Mouse (Mus musculus) megakaryocyte, adult 5-6 weeks (primary cell): ENCODE results near the gene Ech1. TPM values are rescaled to one million over a fixed set of nuclear protein-coding genes. Genes with fewer than 3 reads are reported as not detected.

Experiments
- ATAC-seq: 2 replicates; pipeline ENCODE4 v1.8.0; 2016; ENCODE audit warnings: mild to moderate bottlenecking, inconsistent platforms; ENCODE audit not compliant: poor library complexity, severe bottlenecking
- total RNA-seq, 2 experiments: library from RNA; stranded (forward) in 1 of 2; stranded (reverse) in 1 of 2; fragments of 153-499, 151-499 nt in 1 of 2; fragments of 221-1000, 200-1000 nt in 1 of 2; gene quantifications; 2 replicates each; pipeline versions ENCODE4 v1.2.3 to v1.2.4; 2015 to 2017

The Ech1 gene
- total RNA-seq, 2 experiments from 2014 or later: 82.8 to 119 TPM

DNA sequence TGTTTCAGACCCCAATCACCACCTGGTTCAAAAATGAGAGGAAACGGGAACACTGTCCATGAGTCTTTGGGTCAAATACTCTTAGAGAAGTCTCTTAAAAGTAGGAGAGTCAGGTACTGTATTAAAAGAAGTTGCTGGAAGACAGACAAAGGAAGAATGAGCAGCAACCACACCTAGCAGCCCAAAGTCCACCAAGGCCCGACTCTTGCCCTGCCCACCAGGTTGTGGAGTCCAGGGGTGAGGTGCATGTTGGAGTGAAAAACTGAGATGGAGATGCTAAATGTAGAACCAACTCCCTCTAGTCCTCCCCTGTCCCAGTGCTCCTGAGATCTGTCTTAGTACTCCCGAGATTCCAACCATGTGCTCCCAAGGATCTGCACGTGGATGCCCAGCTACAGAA is 25.6 kb downstream of the Ech1 start:
- no peak for ATAC-seq

DNA sequence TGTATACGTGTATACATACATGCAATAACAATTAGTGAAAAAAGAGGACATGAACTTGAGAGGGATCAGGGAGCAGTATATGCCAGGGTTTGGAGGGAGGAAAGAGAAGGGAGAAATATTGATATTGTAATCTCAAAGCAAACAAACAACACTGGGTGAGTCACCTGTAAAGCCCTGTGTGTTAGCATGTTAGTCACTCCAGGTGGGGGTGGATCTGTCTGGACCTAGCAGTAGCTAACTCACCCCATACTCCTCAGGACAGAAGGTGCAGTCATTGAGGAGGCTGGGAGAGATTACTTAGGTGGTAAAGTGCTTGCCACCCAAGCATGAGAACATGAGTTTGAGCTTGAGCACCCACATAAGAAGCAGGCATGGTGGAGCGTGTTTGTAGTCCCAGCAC is 34.9 kb downstream of the Ech1 start:
- no peak for ATAC-seq

DNA sequence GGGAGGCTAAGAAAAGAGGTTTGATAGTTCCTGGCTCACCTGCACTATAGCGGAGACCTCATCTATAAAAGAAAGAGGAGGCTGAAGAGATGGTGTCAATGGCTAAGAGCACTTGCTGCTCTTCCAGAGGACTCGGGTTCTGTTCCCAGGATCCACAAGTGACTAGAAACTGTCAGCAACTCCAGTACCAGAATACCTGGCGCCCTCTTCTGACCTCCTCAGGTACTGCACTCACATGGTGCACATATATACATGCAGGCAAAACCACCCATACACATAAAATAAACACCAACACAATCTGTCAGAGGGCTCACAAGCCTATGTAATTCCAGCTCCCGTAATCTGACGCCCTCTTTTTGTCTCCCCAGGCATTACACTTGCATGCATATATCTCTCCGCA is 35.9 kb downstream of the Ech1 start:
- no peak for ATAC-seq

DNA sequence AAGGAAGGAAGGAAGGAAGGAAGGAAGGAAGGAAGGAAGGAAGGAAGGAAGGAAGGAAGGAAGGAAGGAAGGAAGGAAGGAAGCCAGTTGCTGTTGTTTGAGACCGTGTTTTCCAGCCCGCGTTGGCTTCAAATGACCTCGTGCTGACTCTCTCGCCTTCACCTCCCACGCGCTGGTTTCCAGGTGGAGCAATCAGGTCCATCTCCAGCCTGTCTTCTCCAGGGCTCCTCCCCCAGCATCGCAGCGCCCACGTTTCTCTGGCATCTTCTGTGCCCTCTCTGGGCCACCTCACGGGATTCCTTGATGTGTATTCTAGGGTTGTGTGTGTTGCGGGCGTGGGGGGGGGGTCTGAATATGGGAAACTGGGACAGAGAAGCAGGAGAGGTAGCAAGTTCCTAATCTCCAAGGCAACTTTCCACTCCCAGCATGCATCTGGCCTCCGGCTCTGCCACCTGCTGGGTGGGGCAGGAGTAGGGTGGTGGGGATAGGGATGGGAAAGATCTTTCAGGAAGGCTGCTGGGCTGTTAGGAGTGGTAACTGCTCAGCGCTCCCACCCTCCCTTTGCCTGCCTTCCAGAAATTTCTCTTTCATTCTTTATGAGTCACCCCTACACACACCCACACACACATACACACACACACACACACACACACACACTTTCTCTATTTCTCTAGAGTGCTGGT is 37.9 kb downstream of the Ech1 start:
- ATAC-seq: no peak

DNA sequence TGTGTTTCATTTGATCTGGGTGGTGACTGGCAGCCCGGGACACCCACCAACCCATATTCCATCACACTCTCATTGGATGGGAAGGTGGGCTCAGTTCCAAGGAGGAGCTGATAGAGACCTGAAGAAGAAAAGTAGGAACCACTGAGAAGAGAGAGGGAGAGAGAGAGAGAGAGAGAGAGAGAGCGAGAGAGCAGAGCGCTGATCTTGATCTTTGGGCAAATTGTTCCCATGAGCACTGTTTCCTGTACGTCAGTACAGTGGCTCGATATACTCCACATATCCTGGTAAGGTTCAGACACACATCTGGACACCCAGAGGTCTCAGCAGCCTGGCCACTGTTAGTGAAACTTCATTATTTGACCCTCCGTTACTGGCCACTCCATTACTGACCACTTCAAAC is 38.5 kb downstream of the Ech1 start, which contains the start of gene Lgals7:
Gene Lgals7, plus strand, starts transcription at position 314 of the 400 bp plus-strand sequence.
- ATAC-seq: no peak

DNA sequence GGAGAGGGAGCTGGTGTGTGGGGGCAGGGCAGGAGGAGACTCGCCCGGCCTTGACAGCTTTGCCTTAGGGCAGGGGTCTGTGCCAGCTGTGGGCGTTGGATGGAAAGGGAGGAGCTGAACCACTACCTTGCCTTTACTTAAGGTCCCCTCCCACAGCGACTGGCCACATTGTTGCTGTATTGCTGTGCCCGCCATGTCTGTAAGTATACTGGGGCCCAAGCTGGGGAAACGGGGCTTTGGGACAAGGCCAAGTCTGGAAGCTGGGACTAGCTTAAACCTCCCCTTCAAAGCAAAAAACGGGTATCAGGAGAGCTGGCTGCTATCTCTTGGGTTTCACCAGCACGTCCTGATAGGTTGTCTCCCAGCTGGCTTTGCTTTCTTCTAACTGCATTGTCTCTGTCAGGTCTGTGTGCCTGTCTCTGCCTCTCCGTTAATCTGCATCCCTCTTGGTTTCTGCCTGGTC is 39.3 kb downstream of the Ech1 start:
- ATAC-seq: no peak

DNA sequence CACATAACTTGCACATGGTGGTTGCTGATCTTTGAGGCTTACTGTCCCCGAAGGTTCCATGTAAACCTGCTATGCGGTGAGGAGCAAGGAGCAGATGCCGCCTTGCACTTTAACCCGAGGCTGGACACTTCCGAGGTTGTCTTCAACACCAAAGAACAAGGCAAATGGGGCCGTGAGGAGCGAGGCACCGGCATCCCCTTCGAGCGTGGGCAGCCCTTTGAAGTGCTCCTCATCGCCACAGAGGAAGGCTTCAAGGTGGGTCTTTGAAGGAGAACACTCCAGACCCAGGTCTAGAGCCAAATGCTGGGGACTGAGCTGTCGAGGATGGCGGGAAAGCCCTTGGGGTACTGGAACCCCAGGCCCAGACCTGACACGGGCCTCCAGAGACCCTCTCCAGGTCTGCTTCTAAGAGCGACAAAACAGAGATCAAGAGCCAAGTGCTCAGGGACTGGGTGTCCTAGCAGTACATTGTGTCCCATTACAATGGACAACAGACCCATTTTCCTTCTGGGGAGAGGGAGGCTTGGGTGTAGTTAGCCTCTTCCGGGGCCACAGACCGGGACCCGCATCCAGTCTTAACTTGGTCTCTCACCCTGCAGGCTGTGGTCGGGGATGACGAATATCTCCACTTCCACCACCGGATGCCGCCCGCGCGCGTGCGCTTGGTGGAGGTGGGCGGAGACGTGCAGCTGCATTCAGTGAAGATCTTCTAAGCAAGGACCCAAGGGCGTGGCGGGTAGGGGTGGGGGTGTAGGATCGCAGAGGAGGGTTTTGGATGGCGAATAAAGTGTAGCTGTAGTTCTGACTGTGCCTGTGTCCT is 40.7 kb downstream of the Ech1 start:
- peak; percentile 93 for ATAC-seq

DNA sequence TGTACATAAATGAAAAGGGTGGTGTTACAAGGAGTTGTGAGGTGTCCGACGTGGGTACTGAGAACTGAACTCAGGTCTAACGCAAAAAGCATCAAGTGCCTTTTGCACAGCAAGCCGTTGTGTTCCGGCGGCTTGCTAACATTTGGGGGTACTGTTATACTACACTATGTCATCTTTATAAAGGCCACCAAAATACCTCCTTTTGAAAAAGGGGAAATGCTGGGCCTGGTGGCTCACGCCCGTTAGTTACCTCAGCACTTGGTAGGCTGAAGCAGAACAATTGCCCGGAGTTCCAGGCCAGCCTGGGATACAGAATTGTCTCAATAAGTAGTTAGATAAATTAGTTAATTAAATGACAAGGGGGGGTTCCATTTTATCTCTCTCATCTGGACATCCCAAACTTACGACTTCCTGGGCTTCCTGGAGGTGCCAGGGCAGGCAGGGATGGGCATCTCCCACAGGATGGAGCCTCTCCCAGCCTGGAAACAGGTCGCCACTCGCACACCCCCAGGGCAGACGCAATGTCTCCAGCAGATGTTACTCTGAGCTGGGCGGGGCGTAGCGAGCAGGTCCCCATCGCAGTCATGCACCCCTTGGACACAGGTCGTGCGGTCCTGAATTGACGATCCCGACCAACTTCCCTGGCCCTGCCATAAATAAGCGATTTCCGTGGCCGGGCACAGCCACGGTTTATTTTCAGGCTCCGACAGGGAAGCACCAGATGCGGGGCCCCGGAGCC is 41.9 kb downstream of the Ech1 start:
- no peak for ATAC-seq

DNA sequence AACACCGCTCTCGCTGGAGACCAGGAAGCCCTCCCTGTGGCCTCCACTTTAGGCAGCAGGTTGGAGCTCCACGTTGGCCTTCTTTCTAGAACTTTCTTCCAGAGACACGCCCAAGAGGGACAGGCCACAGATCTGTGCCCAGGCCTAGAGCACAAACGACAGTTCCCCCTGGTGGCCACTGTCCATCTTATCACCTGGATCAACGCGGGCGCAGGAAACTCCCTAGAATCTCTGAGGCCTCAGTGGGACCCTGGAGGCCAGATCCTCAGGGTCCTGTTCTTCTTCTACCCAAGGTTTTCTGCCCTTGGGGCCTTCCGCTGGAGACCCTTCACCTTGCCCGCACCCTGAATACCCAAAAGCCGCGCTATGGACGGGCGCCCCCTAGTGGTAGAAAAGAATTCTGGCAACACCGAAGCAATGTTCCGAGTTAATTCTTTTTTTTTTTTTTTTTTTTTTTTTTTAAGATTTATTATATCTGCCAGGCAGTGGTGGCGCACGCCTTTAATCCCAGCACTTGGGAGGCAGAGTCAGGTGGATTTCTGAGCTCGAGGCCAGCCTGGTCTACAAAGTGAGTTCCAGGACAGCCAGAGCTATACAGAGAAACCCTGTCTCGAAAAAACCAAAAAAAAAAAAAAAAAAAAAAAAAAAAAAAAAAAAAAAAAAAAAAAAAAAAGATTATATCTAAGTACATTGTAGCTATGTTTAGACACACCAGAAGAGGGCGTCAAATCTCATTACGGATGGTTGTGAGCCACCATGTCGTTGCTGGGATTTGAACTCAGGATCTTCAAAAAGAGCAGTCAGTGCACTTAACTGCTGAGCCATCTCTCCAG is 42.7 kb downstream of the Ech1 start:
- peak; percentile 75 for ATAC-seq

DNA sequence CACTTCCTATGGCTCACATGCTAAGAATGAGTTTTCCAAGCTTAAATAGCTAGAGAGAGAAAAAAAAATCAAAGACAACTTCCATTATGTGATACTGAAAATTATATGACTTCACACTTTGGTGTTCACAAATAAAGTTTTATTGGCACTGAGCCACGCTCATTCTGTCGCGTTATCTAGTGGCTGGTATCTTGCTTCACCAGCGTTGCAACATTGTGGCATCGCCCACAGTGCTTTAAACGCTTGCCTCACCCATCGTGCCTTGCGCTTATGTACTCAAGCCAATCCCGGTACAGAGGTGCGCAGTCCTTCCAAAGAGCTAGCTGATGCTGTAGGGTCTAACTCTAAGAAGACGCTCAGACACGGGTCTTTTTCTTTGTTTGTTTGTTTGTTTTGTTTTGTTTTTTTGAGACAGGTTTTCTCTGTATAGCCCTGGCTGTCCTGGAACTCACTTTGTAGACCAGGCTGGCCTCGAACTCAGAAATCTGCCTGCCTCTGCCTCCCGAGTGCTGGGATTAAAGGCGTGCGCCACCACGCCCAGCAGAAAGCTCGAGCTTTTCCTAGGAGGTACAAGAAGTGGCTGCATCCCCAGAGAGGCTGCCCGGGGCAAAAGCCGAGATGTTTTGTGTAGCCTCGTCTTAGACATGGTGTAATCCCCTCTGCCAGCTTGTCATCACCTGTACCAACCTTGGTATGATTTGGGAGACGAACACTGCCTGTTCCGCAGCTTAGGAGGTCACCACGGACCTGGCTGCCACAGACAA is 46.1 kb downstream of the Ech1 start:
- peak; percentile 61 for ATAC-seq

DNA sequence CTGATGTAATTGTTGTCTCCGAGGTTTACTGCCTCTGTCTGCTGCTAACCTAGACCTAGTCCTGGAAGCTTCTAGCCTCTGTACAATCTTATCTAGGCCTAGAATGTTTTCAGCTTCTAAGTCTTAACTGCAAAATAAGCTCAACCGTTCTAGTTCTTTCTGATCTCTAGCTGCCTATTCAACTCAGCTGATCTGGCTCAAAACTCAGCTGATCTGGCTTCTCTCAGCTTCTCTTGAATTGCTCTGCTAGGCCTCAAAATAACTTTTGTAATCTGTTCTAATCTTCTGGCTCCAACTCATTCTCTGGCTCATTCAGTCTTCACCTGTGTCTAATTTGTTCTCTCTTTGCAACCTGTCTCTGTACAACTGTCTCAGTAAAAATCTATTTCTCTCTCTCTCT is 49.5 kb downstream of the Ech1 start:
- no peak for ATAC-seq

DNA sequence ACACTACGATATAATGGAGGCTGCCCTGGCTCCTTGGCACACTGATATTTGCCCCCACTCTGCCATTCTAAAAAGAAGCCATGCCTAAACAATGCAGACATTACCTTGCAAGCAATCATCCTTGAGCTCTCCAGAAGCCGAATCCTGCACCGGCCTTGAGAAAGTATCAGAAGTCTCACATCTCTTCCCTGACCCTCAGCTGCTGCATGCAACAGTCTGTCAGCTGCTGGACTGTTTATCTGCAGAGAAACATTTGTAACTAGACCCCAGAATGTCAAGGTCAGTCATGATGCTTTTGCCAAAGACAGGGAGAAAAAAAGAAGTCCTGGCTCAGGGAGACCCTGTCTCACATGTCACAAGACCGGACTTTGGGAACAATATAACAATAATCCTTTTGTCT is 51.1 kb downstream of the Ech1 start:
- no peak for ATAC-seq

DNA sequence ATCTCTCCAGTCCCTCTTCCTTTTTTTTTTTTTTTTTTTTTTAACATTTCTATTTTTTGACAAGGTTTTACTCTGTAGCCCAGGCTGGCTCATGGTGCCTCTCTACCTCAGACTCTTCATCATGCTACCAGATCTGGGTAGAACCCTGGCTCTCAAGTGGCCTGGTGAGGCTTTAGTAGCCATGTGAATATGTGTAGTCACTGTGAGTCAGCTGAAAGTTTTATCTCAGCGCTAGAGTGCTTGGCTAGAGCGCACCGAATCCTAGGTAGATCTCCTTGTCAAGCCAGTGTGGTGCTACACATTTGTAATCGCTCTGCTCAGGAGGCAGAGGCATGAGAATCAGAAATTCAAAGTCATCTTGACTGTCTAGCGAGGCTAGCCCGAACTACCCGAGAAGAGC is 52.1 kb downstream of the Ech1 start:
- no peak for ATAC-seq

DNA sequence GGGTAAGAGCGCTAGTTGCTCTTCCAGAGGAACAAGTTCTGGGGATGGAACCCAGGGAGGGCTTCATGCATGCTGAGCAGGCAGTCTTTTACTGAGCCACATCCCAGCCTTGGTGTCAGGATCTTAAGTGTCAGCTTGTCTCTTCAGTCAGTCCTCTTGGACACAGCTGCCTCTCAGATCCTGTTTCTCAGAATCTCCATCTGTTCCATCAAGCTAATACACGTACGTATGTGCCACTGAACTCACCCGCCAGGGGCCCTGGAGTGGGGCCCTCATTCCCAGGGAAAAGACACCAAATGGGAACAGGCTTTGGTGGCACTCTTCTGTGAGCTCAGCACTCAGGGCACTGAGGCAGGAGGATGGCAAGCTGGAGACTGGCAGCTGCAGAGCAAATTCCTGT is 52.8 kb downstream of the Ech1 start:
- ATAC-seq: no peak

DNA sequence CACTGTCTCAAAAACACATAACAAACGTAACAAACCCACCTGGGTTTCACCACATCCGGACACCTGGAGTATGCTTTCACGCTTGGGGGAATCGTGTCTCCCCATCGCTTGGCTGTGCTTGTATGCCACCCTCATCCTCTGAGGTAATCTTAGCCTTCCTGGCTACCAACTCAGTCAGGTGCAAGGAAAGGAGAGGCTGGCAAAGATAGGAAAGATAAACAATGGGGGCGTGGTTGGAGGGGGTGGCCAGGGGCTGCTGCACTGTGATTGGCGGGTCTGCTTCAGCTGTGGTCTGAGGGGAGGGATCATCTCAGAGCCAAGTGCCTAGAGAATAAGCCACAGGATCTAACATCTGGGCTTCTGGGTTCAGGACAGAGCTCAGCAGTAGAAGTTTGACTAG is 54.6 kb downstream of the Ech1 start:
- ATAC-seq: no peak

DNA sequence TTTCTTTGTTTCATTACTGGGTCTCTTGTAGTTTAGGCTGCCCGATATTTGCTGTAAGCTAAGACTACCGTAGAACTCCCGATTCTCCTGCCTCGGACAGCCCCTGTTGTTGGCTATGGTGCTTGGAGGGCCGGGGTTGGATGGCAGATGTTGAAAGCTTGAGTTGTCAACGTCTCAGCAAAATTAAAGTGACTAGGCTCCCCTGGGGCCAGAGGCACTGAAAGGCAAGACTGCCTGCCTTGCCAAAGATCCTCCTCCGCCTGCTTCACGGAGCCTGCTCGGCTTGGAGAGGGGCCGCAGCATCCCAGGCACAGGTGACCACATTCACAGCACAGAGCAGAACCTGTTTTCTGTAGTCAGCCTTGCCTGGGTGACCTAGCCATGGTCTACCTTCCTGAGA is 55.5 kb downstream of the Ech1 start:
- no peak for ATAC-seq

DNA sequence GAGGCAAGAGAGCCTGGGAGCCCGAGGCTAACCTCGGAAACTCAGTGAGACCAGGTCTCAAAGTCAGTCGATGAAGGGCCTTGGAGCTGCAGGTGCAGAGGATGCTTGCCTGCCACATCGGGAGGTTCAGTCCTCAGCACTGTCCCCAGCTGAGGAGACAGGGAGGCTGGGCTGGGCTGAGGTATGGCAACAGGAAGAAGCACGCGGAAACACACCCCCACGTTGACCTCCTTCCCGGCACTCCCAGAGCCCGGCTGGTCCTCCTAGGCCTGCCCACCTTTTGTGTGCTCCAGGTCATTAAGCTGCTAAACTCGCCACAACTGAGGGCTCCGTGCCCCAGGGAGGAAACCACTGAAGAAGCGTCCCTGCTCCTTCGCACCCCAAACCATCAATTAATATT is 56.2 kb downstream of the Ech1 start, which contains the start of gene Capn12:
Gene Capn12, plus strand, starts transcription at position 224 of the 400 bp plus-strand sequence.
- ATAC-seq: no peak
